Mouse (Mus musculus) hindbrain, embryonic 13.5 days (tissue): ENCODE measurements around the gene Galk2. TPM values are rescaled to one million over a fixed set of nuclear protein-coding genes. Genes with fewer than 3 reads are reported as not detected.

Experiments
- ATAC-seq: fragments of 200-750 bp; cut with Nextera tagmentation; 2 replicates; pipeline ENCODE4 v1.8.0; 2017; ENCODE audit warnings: moderate TSS enrichment; ENCODE audit not compliant: low FRiP score
- H3K27ac ChIP-seq: fragments of 300-500 bp; sonication (generic); 2 replicates; pipeline ENCODE4 v1.5.1; 2015; ENCODE audit warnings: inconsistent platforms, mild to moderate bottlenecking, moderate library complexity
- H3K27me3 ChIP-seq: fragments of 300-500 bp; sonication (generic); 2 replicates; pipeline ENCODE4 v1.6.1; 2015; ENCODE audit warnings: mild to moderate bottlenecking, inconsistent platforms
- H3K36me3 ChIP-seq: fragments of 300-500 bp; sonication (generic); 2 replicates; pipeline ENCODE4 v1.6.1; 2015; ENCODE audit warnings: mild to moderate bottlenecking, inconsistent platforms
- H3K4me1 ChIP-seq: fragments of 300-500 bp; sonication (generic); replicated peaks from 2 replicates; pipeline ENCODE4 v1.6.1; 2015; ENCODE audit warnings: inconsistent platforms
- H3K4me2 ChIP-seq: fragments of 300-500 bp; sonication (generic); 2 replicates; pipeline ENCODE4 v1.6.1; 2015; ENCODE audit warnings: inconsistent platforms, mild to moderate bottlenecking, moderate library complexity
- H3K4me3 ChIP-seq: fragments of 300-500 bp; sonication (generic); 2 replicates; pipeline ENCODE4 v1.5.1; 2015; ENCODE audit warnings: mild to moderate bottlenecking, inconsistent platforms
- H3K9ac ChIP-seq: fragments of 300-500 bp; sonication (generic); 2 replicates; pipeline ENCODE4 v1.6.1; 2015; ENCODE audit warnings: mild to moderate bottlenecking, inconsistent platforms
- H3K9me3 ChIP-seq: fragments of 300-500 bp; sonication (generic); 2 replicates; pipeline ENCODE4 v1.6.1; 2016; ENCODE audit warnings: inconsistent platforms
- WGBS: fragments of 180-500 bp; shearing (Covaris S2); methylation state at CpG from one replicate; pipeline ENCODE4 v1.1.7; 2015; 5-methylcytosine and 5-hydroxymethylcytosine counted together
- polyA plus RNA-seq: library from polyadenylated mRNA; unstranded; fragments of >200 nt; fragmentation: Nextera tagmentation; extraction: Ambion mirVana; gene quantifications from 2 replicates; pipeline ENCODE4 v1.2.1, GENCODE M21; 2015

The Galk2 gene
- polyA plus RNA-seq, 1 experiment from 2014 or later: 31.6 TPM

DNA sequence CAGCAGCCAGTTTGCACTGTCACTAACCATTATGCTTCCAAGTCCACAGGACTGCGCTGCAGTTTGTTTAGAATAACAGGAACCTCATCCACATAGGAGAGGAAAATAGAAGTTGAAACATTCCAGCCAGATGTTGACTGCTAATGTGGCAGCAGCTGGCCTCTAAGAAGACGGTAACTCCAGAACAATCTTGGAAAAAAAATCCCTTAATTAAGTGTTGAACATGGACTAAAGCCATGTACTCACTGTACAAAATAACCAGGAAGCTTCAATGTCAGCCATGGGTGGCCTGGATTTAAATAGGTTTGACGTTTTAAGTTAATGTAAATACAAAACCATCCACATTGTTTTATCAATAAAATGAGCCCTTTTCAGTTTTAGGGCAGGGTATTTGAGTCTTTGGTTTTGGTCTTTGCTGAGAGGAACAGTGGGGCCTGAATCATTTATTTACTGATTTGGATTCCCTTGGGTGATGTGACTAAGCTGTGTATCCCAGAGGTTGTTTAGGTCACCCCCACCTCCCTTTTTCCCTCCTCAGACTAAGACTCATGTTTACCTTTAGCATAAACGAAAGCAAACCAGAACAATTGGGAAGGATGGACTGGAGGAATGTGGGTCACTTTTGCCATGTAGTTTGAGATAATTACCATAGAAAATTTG, 47.6 kb downstream of the Galk2 start:
- no peak overlapping the region for H3K4me3 ChIP-seq
- no peaks in the 10 kb centered on the region for H3K9me3 ChIP-seq
- no peaks in the 10 kb centered on the region for H3K27me3 ChIP-seq
- H3K4me2 ChIP-seq: no peak overlapping the region
- no peaks in the 10 kb centered on the region for H3K4me1 ChIP-seq
- WGBS: 88% methylated on average over 4 of the region's 4 CpGs
- H3K27ac ChIP-seq: no peak overlapping the region
- H3K9ac ChIP-seq: no peak overlapping the region
- no peak for ATAC-seq
- no peaks in the 10 kb centered on the region; the same call in 1 of the 2 replicates for H3K36me3 ChIP-seq

DNA sequence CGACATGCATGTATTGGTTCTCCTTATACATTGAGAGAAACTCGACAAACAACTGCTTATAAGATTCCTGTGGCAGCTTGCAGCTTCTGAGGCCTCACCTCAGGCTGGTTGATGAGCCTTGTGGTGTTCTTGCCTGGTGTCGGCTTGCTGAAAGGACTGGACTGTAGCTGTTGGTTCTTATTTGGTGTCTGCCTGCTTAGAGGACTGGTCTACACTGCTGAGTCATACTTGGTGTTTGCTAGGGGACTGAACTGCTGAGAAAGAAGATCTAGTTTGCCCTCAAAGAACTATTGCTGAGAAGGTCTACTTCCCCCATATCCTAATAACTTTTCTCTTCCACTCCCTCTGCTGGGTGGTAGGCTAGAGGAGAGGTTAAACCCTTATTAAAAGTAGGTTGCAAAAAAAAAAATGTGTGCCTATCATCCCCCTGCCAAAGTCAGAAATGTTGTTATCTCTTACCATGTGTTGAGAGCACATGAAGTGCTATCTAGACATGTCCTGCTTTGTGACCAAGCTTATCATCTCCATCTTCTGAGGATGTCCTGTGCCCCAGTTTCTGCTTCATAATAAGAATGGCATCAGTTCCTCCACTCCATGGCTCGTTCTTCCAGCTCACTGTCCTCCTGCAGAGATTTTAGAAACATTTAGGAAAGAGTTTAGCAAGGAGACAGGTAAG, 48.8 kb downstream of the Galk2 start:
- no peak overlapping the region for H3K4me3 ChIP-seq
- H3K27ac ChIP-seq: no peak overlapping the region
- no peaks in the 10 kb centered on the region for H3K9me3 ChIP-seq
- H3K36me3 ChIP-seq: no peaks in the 10 kb centered on the region; the same call in 1 of the 2 replicates
- 86% methylated on average over 4 of the region's 4 CpGs for WGBS
- no peak overlapping the region for H3K4me2 ChIP-seq
- no peaks in the 10 kb centered on the region for H3K27me3 ChIP-seq
- no peak for ATAC-seq
- no peak overlapping the region for H3K9ac ChIP-seq
- H3K4me1 ChIP-seq: no peaks in the 10 kb centered on the region

GRCm38 (mm10) chr2:125914167-125914566, 55.3 kb downstream of the Galk2 start:
- Histone ChIP-seq H3K27me3 (no peaks in the 10 kb centered on the region), H3K4me2 (no peak overlapping the region), H3K9me3 (no peaks in the 10 kb centered on the region), H3K4me3 (no peak overlapping the region), H3K4me1 (peaks cover 8% of the 10 kb centered on the region), H3K36me3 (no peaks in the 10 kb centered on the region), H3K27ac (no peak overlapping the region), H3K9ac (no peak overlapping the region)
- WGBS: 82% methylated on average over 1 of the region's 1 CpGs
- no peak for ATAC-seq

DNA sequence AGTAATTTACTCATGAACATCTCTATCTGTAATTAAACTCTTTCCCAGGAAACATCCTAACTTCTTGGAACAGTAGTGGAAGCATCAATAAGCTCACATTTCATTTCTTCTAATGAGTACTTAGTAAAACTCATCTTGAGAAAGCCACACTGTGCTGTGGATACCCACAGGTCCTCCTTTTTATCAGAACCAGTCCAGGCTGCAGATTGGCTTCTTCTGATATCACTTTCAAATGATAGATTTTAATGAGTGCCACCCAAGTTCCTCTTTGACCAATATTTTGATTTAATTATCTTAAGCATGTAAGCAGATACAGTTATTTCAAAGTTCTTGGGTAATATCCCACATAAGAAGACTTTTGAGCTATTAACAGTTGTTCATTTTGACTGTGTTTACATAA, 55.8 kb downstream of the Galk2 start:
- Histone ChIP-seq H3K4me2 (no peak overlapping the region), H3K4me1 (peaks cover 8% of the 10 kb centered on the region), H3K9ac (no peak overlapping the region), H3K4me3 (no peak overlapping the region), H3K27me3 (no peaks in the 10 kb centered on the region), H3K27ac (no peak overlapping the region), H3K36me3 (no peaks in the 10 kb centered on the region), H3K9me3 (no peaks in the 10 kb centered on the region)
- no peak for ATAC-seq

GRCm38 (mm10) chr2:125916652-125917296, 57.9 kb downstream of the Galk2 start:
- no peak overlapping the region for H3K9ac ChIP-seq
- no peak overlapping the region for H3K4me3 ChIP-seq
- WGBS: 81% methylated on average over 11 of the region's 11 CpGs
- peak overlapping the region; percentile 68 for H3K27ac ChIP-seq
- H3K9me3 ChIP-seq: no peaks in the 10 kb centered on the region
- H3K36me3 ChIP-seq: no peaks in the 10 kb centered on the region
- peaks cover 8% of the 10 kb centered on the region for H3K4me1 ChIP-seq
- ATAC-seq: no peak
- no peak overlapping the region for H3K4me2 ChIP-seq
- no peaks in the 10 kb centered on the region for H3K27me3 ChIP-seq

DNA sequence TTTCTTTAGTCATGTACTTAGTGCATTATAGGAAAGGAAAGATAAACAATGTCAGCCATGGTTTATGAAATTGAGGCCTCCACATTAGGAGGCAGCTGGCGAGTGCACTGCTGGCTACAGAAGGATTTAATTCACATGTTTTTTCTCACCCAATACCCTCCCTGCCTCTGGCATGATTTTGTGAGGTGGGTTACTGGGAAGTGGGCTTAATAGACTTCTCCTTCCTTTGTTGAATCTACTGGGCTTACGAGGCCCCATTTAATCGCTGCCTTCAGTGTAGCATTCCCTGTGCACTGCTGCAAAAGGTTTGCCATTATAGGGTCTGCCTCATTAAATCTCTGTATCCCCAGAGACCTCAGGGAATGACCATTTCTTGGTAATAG, 58.4 kb downstream of the Galk2 start:
- no peak overlapping the region for H3K9ac ChIP-seq
- no peak overlapping the region for H3K4me2 ChIP-seq
- H3K4me3 ChIP-seq: no peak overlapping the region
- no peaks in the 10 kb centered on the region for H3K36me3 ChIP-seq
- no peaks in the 10 kb centered on the region for H3K27me3 ChIP-seq
- no peaks in the 10 kb centered on the region for H3K9me3 ChIP-seq
- peak overlapping the region; percentile 68 for H3K27ac ChIP-seq
- peak; percentile 57; the same call in 1 of the 2 replicates for ATAC-seq
- 39% methylated on average over 3 of the region's 3 CpGs for WGBS
- peaks cover 8% of the 10 kb centered on the region for H3K4me1 ChIP-seq

DNA sequence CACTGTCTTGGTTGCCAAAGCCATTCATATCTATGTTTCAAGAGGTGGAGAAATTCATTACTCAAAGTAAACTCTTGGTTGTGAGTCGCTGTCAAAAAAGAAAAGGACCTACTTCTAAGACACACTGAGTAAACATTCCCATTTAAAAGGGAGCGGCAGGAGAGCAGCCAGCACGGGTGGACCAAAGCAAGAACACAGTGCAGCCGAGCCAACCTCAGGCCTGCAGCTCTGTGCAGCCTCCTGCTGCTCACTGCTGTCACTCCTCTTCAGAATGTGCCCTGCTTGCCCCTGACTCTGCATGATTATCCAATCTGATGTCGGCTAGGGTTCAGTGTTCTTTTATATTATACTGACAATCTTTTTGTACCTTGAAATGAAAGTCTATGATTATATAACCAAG, 62.4 kb downstream of the Galk2 start:
- Histone ChIP-seq H3K9ac (no peak overlapping the region), H3K9me3 (no peaks in the 10 kb centered on the region), H3K4me3 (no peak overlapping the region), H3K4me1 (peaks cover 8% of the 10 kb centered on the region), H3K36me3 (no peaks in the 10 kb centered on the region), H3K27ac (no peak overlapping the region), H3K27me3 (no peaks in the 10 kb centered on the region), H3K4me2 (no peak overlapping the region)
- 28% methylated on average over 5 of the region's 5 CpGs for WGBS
- no peak for ATAC-seq

DNA sequence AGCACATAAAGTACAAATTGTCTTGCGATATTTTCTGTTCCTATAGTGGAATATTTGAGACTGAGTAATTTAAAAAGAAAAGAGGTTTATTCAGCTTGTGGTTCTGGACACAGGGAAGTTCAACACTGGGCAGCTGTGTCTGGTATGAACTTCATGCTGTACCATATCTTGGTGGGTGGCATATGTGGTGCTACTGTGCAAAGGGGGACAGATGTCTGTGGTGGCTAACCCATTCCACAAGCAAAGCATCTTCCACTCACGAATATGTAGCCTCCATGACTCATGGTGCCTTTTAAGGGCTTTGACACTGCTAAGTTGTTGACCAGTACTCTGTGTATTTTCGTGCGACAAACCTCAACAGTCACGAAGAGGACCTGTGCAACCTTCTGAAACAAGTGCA, 63.2 kb downstream of the Galk2 start:
- Histone ChIP-seq H3K27ac (no peak overlapping the region), H3K4me2 (no peak overlapping the region), H3K27me3 (no peaks in the 10 kb centered on the region), H3K4me1 (peaks cover 5% of the 10 kb centered on the region), H3K9ac (no peak overlapping the region), H3K36me3 (no peaks in the 10 kb centered on the region), H3K9me3 (no peaks in the 10 kb centered on the region), H3K4me3 (no peak overlapping the region)
- no peak for ATAC-seq
- WGBS: 92% methylated on average over 5 of the region's 5 CpGs

DNA sequence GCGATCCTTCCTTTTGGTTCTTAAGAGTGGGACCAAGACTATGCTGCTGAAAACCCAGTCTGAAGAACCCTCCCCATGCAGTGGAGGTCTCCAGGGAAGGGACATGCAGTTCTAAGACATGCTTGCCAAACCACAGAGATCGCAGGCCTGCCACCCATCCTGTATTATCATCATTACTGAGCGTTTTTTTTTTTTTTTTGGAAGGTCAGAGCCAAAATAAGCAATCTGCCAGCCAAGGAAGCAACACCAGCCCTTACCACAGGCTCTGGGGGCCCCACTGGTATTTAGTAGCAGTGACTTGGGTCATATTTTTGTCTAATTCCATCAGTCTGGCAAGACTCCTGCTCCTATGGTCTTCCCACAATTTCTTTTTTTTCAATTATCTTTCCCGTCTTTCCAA, 64.0 kb downstream of the Galk2 start:
- WGBS: 93% methylated on average over 4 of the region's 4 CpGs
- H3K9me3 ChIP-seq: no peaks in the 10 kb centered on the region
- H3K36me3 ChIP-seq: no peaks in the 10 kb centered on the region
- H3K27ac ChIP-seq: no peak overlapping the region
- H3K4me2 ChIP-seq: no peak overlapping the region
- H3K4me3 ChIP-seq: no peak overlapping the region
- ATAC-seq: no peak
- H3K27me3 ChIP-seq: no peaks in the 10 kb centered on the region
- H3K9ac ChIP-seq: no peak overlapping the region
- H3K4me1 ChIP-seq: no peaks in the 10 kb centered on the region

DNA sequence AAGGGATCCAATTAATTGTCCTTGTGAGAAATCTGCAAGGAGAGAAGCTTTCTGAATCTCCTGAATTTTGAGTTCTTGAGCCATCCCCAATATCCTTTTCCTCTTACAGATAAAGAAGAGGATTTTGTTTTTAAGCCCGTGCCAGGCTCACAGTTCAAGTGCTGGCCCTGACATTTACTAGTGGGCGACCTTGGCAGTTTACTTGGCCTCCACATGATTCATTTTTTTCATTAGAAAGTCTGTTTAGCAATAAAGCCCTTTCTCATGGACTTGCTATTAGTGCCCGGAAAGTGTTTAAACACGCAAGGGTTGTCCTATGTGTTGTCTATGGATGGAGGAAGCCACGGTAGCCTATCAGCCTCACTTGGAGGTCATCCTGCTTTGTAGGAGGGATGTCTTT, 64.4 kb downstream of the Galk2 start:
- 90% methylated on average over 5 of the region's 5 CpGs for WGBS
- Histone ChIP-seq H3K27me3 (no peaks in the 10 kb centered on the region), H3K27ac (no peak overlapping the region), H3K9ac (no peak overlapping the region), H3K4me2 (no peak overlapping the region), H3K4me1 (no peaks in the 10 kb centered on the region), H3K9me3 (no peaks in the 10 kb centered on the region), H3K4me3 (no peak overlapping the region), H3K36me3 (no peaks in the 10 kb centered on the region)
- ATAC-seq: no peak

DNA sequence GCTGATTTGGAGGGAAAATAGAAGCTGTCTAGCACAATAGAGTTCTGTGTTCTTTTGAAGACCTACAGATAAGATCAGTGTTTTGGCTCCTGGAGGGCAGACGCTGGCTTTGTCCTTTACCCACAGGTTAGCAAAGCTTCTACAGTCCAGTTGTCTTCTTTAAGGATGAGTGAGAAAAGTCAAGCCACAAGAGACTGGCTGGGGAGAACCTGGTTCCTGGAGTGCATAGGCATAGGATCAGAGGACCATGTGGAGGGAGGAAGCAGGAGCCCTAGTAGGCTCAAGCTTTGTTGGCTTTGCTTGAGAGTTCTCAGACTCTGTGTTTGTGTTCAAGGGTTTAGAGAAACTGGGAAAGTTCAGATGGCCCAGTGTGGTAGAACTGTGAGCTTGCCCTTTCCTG, 65.6 kb downstream of the Galk2 start:
- H3K4me1 ChIP-seq: no peaks in the 10 kb centered on the region
- no peak overlapping the region for H3K4me3 ChIP-seq
- no peaks in the 10 kb centered on the region for H3K27me3 ChIP-seq
- H3K9ac ChIP-seq: no peak overlapping the region
- no peak overlapping the region for H3K4me2 ChIP-seq
- WGBS: 71% methylated on average over 1 of the region's 1 CpGs
- H3K9me3 ChIP-seq: no peaks in the 10 kb centered on the region
- ATAC-seq: no peak
- no peaks in the 10 kb centered on the region for H3K36me3 ChIP-seq
- no peak overlapping the region for H3K27ac ChIP-seq

GRCm38 (mm10) chr2:125925081-125925480, 66.2 kb downstream of the Galk2 start:
- no peak for ATAC-seq
- H3K9me3 ChIP-seq: no peaks in the 10 kb centered on the region
- no peaks in the 10 kb centered on the region for H3K36me3 ChIP-seq
- H3K9ac ChIP-seq: no peak overlapping the region
- no peak overlapping the region for H3K4me2 ChIP-seq
- no peaks in the 10 kb centered on the region for H3K4me1 ChIP-seq
- WGBS: 83% methylated on average over 3 of the region's 3 CpGs
- no peaks in the 10 kb centered on the region for H3K27me3 ChIP-seq
- H3K27ac ChIP-seq: no peak overlapping the region
- no peak overlapping the region for H3K4me3 ChIP-seq

DNA sequence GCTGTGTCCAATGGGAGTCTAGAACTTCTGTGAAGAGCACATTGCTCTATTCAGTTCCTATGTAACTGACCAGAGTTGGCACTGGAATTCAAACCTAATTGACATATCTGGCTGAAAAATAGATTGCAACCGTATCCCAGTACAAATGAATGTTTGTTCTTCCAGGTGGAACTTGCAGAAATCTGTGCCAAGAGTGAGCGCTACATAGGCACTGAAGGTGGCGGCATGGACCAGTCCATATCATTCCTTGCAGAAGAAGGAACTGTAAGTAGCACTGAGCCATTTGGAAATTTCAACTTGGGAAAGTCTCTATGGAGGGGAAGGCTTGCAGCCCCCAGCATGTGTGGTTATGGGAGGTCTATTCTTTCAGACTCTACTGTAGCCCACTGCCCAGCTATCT, 70.5 kb downstream of the Galk2 start:
- no peak overlapping the region for H3K4me2 ChIP-seq
- H3K4me1 ChIP-seq: peaks cover 4% of the 10 kb centered on the region; the same call in 1 of the 2 replicates
- peaks cover 10% of the 10 kb centered on the region; the same call in 1 of the 2 replicates for H3K36me3 ChIP-seq
- no peaks in the 10 kb centered on the region for H3K27me3 ChIP-seq
- H3K9ac ChIP-seq: no peak overlapping the region
- no peaks in the 10 kb centered on the region for H3K9me3 ChIP-seq
- WGBS: 93% methylated on average over 3 of the region's 3 CpGs
- no peak overlapping the region for H3K4me3 ChIP-seq
- no peak for ATAC-seq
- no peak overlapping the region for H3K27ac ChIP-seq
